Mouse (Mus musculus): ENCODE data around the gene Rab4b.

Rab4b gene

GRCm38 (mm10) chr7:27185986-27186385, 7.3 kb upstream of the Rab4b start:
- in situ Hi-C loops (cut with MboI, MseI) = loop anchor here (25.0 kb wide), 1 partner anchor 1449 kb away; no protein-coding TSS in a partner anchor

GRCm38 (mm10) chr7:27184964-27185363, 6.3 kb upstream of the Rab4b start:
- in situ Hi-C loops (cut with MboI, MseI) = loop anchor here (25.0 kb wide), 1 partner anchor 1448 kb away; no protein-coding TSS in a partner anchor

- in situ Hi-C loops (cut with MboI, MseI) = loop anchor here (25.0 kb wide), 1 partner anchor 1445 kb away; no protein-coding TSS in a partner anchor
These were observed 3.8 kb upstream of the Rab4b start for GRCm38 (mm10) chr7:27182498-27182897.

GRCm38 (mm10) chr7:27180837-27181695, 2.4 kb upstream of the Rab4b start, which contains the start of the genes Gm21983 and Mia:
Gene Gm21983 (minus strand): TSS chr7:27181086.
Gene Mia (minus strand): TSS chr7:27181157.
- in situ Hi-C loops (cut with MboI, MseI) = loop anchor here (25.0 kb wide), 1 partner anchor 1444 kb away; no protein-coding TSS in a partner anchor

GRCm38 (mm10) chr7:27180036-27180435, 1.3 kb upstream of the Rab4b start:
- in situ Hi-C loops (cut with MboI, MseI) = loop anchor here (25.0 kb wide), 1 partner anchor 1443 kb away; no protein-coding TSS in a partner anchor

- in situ Hi-C loops (cut with MboI, MseI) = loop anchor here (25.0 kb wide), 1 partner anchor 1442 kb away; no protein-coding TSS in a partner anchor
These were observed 672 bp upstream of the Rab4b start for GRCm38 (mm10) chr7:27179217-27179918.

GRCm38 (mm10) chr7:27177942-27178323, 763 bp downstream of the Rab4b start:
- in situ Hi-C loops (cut with MboI, MseI) = loop anchor here (25.0 kb wide), 1 partner anchor 1441 kb away; no protein-coding TSS in a partner anchor

GRCm38 (mm10) chr7:27174896-27175295, 3.8 kb downstream of the Rab4b start:
- in situ Hi-C loops (cut with MboI, MseI) = loop anchor here (25.0 kb wide), 1 partner anchor 1438 kb away; no protein-coding TSS in a partner anchor

- in situ Hi-C loops (cut with MboI, MseI) = no loop called here
These were observed 4.2 kb downstream of the Rab4b start for GRCm38 (mm10) chr7:27174496-27174895.

- in situ Hi-C loops (cut with MboI, MseI) = no loop called here
These were observed 7.7 kb downstream of the Rab4b start for GRCm38 (mm10) chr7:27170981-27171380.

GRCm38 (mm10) chr7:27168371-27168770, 10.3 kb downstream of the Rab4b start:
- in situ Hi-C loops (cut with MboI, MseI) = no loop called here

- in situ Hi-C loops (cut with MboI, MseI) = no loop called here
These were observed 11.1 kb downstream of the Rab4b start for GRCm38 (mm10) chr7:27167475-27168094.

- in situ Hi-C loops (cut with MboI, MseI) = no loop called here
These were observed 11.9 kb downstream of the Rab4b start, which contains the start of gene Egln2 for GRCm38 (mm10) chr7:27166614-27167474. Gene Egln2 (minus strand): TSS chr7:27166802.

- in situ Hi-C loops (cut with MboI, MseI) = no loop called here
These were observed 12.5 kb downstream of the Rab4b start for GRCm38 (mm10) chr7:27166229-27166613.

GRCm38 (mm10) chr7:27165696-27166095, 13.0 kb downstream of the Rab4b start:
- in situ Hi-C loops (cut with MboI, MseI) = no loop called here

- in situ Hi-C loops (cut with MboI, MseI) = no loop called here
These were observed 13.6 kb downstream of the Rab4b start for GRCm38 (mm10) chr7:27165007-27165655.

GRCm38 (mm10) chr7:27164112-27164947, 14.4 kb downstream of the Rab4b start:
- in situ Hi-C loops (cut with MboI, MseI) = no loop called here

- in situ Hi-C loops (cut with MboI, MseI) = no loop called here
These were observed 15.3 kb downstream of the Rab4b start for GRCm38 (mm10) chr7:27163450-27163805.

GRCm38 (mm10) chr7:27162780-27163449, 15.8 kb downstream of the Rab4b start:
- in situ Hi-C loops (cut with MboI, MseI) = no loop called here

Data from T-helper 1 cell (primary cell).